In genomic region chr6:70812526-70812895, GRCm38 (mm10) we compare ENCODE assay signal across 10 mouse cellular contexts. TPM values are rescaled to one million over a fixed set of nuclear protein-coding genes. Genes with fewer than 3 reads are reported as not detected.
A peak's percentile ranks its signal among the peaks of the same experiment; 100 is the strongest.
DNase-seq lines count a peak whose midpoint lies in the region; ATAC-seq lines count a peak whose summit lies in the region.
"Had no signal": no experiment of that assay in that cellular context is flagged by ENCODE, and none has a peak within 500 bp of the region (broad histone marks: within the 10 kb centered on the region; RNA-seq: fewer than 3 reads in every experiment).

No protein-coding gene starts in this region.

- H3K9me3 ChIP-seq in hindbrain, embryonic 10.5 days: no peaks in the 10 kb centered on the region
- H3K9me3 ChIP-seq in hindbrain, embryonic 13.5 days: no peaks in the 10 kb centered on the region
- no peaks in the 10 kb centered on the region for H3K9me3 ChIP-seq in kidney, embryonic 15.5 days (replicated peaks)
- H3K9me3 ChIP-seq: forebrain, embryonic 15.5 days; hindbrain, embryonic 12.5 days had no signal

- H3K4me1 ChIP-seq in hindbrain, embryonic 10.5 days (replicated peaks): peaks cover 9% of the 10 kb centered on the region
- H3K4me1 ChIP-seq in hindbrain, embryonic 13.5 days (replicated peaks): no peaks in the 10 kb centered on the region
- peaks cover 13% of the 10 kb centered on the region; the same call in 1 of the 2 replicates for H3K4me1 ChIP-seq in kidney, embryonic 15.5 days
- H3K4me1 ChIP-seq: forebrain, embryonic 15.5 days; hindbrain, embryonic 12.5 days had no signal

- no peaks in the 10 kb centered on the region for H3K36me3 ChIP-seq in hindbrain, embryonic 10.5 days
- H3K36me3 ChIP-seq in hindbrain, embryonic 13.5 days: no peaks in the 10 kb centered on the region
- H3K36me3 ChIP-seq in kidney, embryonic 15.5 days: no peaks in the 10 kb centered on the region
- H3K36me3 ChIP-seq: forebrain, embryonic 15.5 days; hindbrain, embryonic 12.5 days had no signal

- peak overlapping the region; percentile 67 for H3K27ac ChIP-seq in hindbrain, embryonic 10.5 days
- no peak overlapping the region for H3K27ac ChIP-seq in hindbrain, embryonic 13.5 days
- H3K27ac ChIP-seq in kidney, embryonic 15.5 days: peak overlapping the region; percentile 88
- H3K27ac ChIP-seq: forebrain, embryonic 15.5 days; hindbrain, embryonic 12.5 days had no signal

- WGBS in hindbrain, embryonic 10.5 days: 34% methylated on average over 4 of the region's 4 CpGs
- 39% methylated on average over 4 of the region's 4 CpGs for WGBS in hindbrain, embryonic 13.5 days
- 33% methylated on average over 4 of the region's 4 CpGs for WGBS in kidney, embryonic 15.5 days

- DNase-seq in hindbrain, embryonic 10.5 days (ENCODE audit: low spot score): no peak
- DNase-seq in thymus, postnatal 14 days: peak; percentile 49
- DNase-seq in thymus, postnatal 10 days (ENCODE audit: low spot score in 2 of 2): no peak
- DNase-seq in yolk sac, embryonic 10.5 days (ENCODE audit: low spot score): peak; percentile 73
- no peak for DNase-seq in testis, postnatal 14 days (ENCODE audit: low spot score)
- DNase-seq in frontal cortex, postnatal 14 days (ENCODE audit: low spot score in 2 of 2): no peak

- H3K4me2 ChIP-seq in hindbrain, embryonic 13.5 days: no peak overlapping the region
- no peak overlapping the region for H3K4me2 ChIP-seq in kidney, embryonic 15.5 days
- H3K4me2 ChIP-seq: forebrain, embryonic 15.5 days; hindbrain, embryonic 12.5 days had no signal

- no peak for ATAC-seq in hindbrain, embryonic 13.5 days (ENCODE audit: low FRiP score)
- peak; percentile 59; the same call in 1 of the 2 replicates for ATAC-seq in kidney, embryonic 15.5 days (replicated peaks; ENCODE audit: low FRiP score)
- ATAC-seq: forebrain, embryonic 15.5 days had no signal

- peaks cover 4% of the 10 kb centered on the region; the same call in 1 of the 2 replicates for H3K27me3 ChIP-seq in hindbrain, embryonic 10.5 days (ENCODE audit: insufficient read depth, poor library complexity, severe bottlenecking)
- no peaks in the 10 kb centered on the region for H3K27me3 ChIP-seq in hindbrain, embryonic 13.5 days
- no peaks in the 10 kb centered on the region for H3K27me3 ChIP-seq in kidney, embryonic 15.5 days
- H3K27me3 ChIP-seq: forebrain, embryonic 15.5 days; hindbrain, embryonic 12.5 days had no signal

- no peak overlapping the region for H3K4me3 ChIP-seq in hindbrain, embryonic 10.5 days
- H3K4me3 ChIP-seq in hindbrain, embryonic 13.5 days: no peak overlapping the region
- H3K4me3 ChIP-seq in kidney, embryonic 15.5 days (replicated peaks): no peak overlapping the region
- H3K4me3 ChIP-seq: forebrain, embryonic 15.5 days; hindbrain, embryonic 12.5 days had no signal

- H3K9ac ChIP-seq in hindbrain, embryonic 13.5 days: no peak overlapping the region
- H3K9ac ChIP-seq in kidney, embryonic 15.5 days: no peak overlapping the region
- H3K9ac ChIP-seq: forebrain, embryonic 15.5 days; hindbrain, embryonic 12.5 days had no signal

RNA-seq across cellular contexts. Expression of gene Rpia, which starts 20.5 kb away (rescaled TPM):
- polyA plus RNA-seq in hindbrain, embryonic 10.5 days (2016; fragmentation: Nextera tagmentation; extraction: Ambion mirVana): 1.8 and 2.2 TPM in 2 replicates
- polyA plus RNA-seq in hindbrain, embryonic 13.5 days (2015; fragmentation: Nextera tagmentation; extraction: Ambion mirVana): 3.2 and 3.3 TPM in 2 replicates
- 3.1 and 3.4 TPM in 2 replicates for polyA plus RNA-seq in kidney, embryonic 15.5 days (2015; fragmentation: Nextera tagmentation; extraction: Ambion mirVana)

RNA-seq across cellular contexts. Expression of gene Eif2ak3, which starts 31.8 kb away (rescaled TPM):
- polyA plus RNA-seq in hindbrain, embryonic 10.5 days (2016; fragmentation: Nextera tagmentation; extraction: Ambion mirVana): 9.4 and 10.4 TPM in 2 replicates
- polyA plus RNA-seq in hindbrain, embryonic 13.5 days (2015; fragmentation: Nextera tagmentation; extraction: Ambion mirVana): 13.5 and 13.9 TPM in 2 replicates
- 11.2 and 12.5 TPM in 2 replicates for polyA plus RNA-seq in kidney, embryonic 15.5 days (2015; fragmentation: Nextera tagmentation; extraction: Ambion mirVana)

Comparison
In these comparisons a context has a peak if more than half of its experiments do, and no peak if none do; other contexts are left out.
1. DNase-seq: peak in thymus, postnatal 14 days (single experiment) and yolk sac, embryonic 10.5 days (single experiment); none in hindbrain, embryonic 10.5 days (single experiment), thymus, postnatal 10 days (0 of 2), testis, postnatal 14 days (single experiment) and frontal cortex, postnatal 14 days (0 of 2).